Mouse (Mus musculus): Measurements from ENCODE around the gene Igsf6.

GRCm38 (mm10) chr7:121040595-121040994 is 33.8 kb downstream of the Igsf6 start:
- no peak for TF ChIP-seq CHD2 (IDR thresholded peaks at IDR 0.05; ENCODE audit: low read depth, low read length)
- TF ChIP-seq ZNF384 (IDR thresholded peaks at IDR 0.05; ENCODE audit: low read depth, low read length), result no peak
- no peak for TF ChIP-seq MAFK (IDR thresholded peaks at IDR 0.05; ENCODE audit: insufficient read depth, low read depth, low read length)
- no peak for TF ChIP-seq ZC3H11A (IDR thresholded peaks at IDR 0.05; ENCODE audit: borderline replicate concordance, low read depth, low read length)

Measured in ES-E14 (cell line).